Mouse (Mus musculus) cerebellum, adult (tissue): ENCODE results near the gene Csgalnact2.

Experiments
- ATAC-seq: cut with Nextera tagmentation; 2 replicates; pipeline ENCODE4 v1.9.2; 2017; ENCODE audit warnings: mild to moderate bottlenecking, moderate library complexity, mixed read lengths; ENCODE audit not compliant: insufficient number of reproducible peaks, low FRiP score, low TSS enrichment

Gene Csgalnact2

GRCm38 (mm10) chr6:118138731-118139709, at the start of gene Csgalnact2:
Gene Csgalnact2 (minus strand): TSS chr6:118139140.
- ATAC-seq: peak; percentile 98

- no peak for ATAC-seq
These were observed 49.7 kb upstream of the Csgalnact2 start for GRCm38 (mm10) chr6:118188599-118188998.

- no peak for ATAC-seq
These were observed 48.3 kb upstream of the Csgalnact2 start for GRCm38 (mm10) chr6:118187285-118187641.

- ATAC-seq: no peak
These were observed 47.8 kb upstream of the Csgalnact2 start for GRCm38 (mm10) chr6:118186620-118187284.

GRCm38 (mm10) chr6:118184126-118184525, 45.2 kb upstream of the Csgalnact2 start:
- ATAC-seq: no peak

GRCm38 (mm10) chr6:118180085-118180423, 41.1 kb upstream of the Csgalnact2 start:
- ATAC-seq: no peak

GRCm38 (mm10) chr6:118179316-118180084, 40.6 kb upstream of the Csgalnact2 start:
- ATAC-seq: peak; percentile 81

GRCm38 (mm10) chr6:118173975-118174328, 35.0 kb upstream of the Csgalnact2 start:
- ATAC-seq: no peak

- no peak for ATAC-seq
These were observed 34.5 kb upstream of the Csgalnact2 start for GRCm38 (mm10) chr6:118173251-118173974.

- no peak for ATAC-seq
These were observed 32.4 kb upstream of the Csgalnact2 start for GRCm38 (mm10) chr6:118171386-118171785.

GRCm38 (mm10) chr6:118168106-118168505, 29.2 kb upstream of the Csgalnact2 start:
- no peak for ATAC-seq

- no peak for ATAC-seq
These were observed 28.1 kb upstream of the Csgalnact2 start for GRCm38 (mm10) chr6:118167013-118167412.

GRCm38 (mm10) chr6:118165516-118165915, 26.6 kb upstream of the Csgalnact2 start:
- ATAC-seq: no peak

- ATAC-seq: no peak
These were observed 25.8 kb upstream of the Csgalnact2 start for GRCm38 (mm10) chr6:118164691-118165090.

GRCm38 (mm10) chr6:118163086-118163485, 24.1 kb upstream of the Csgalnact2 start:
- ATAC-seq: no peak

GRCm38 (mm10) chr6:118162457-118163082, 23.6 kb upstream of the Csgalnact2 start:
- no peak for ATAC-seq

GRCm38 (mm10) chr6:118153091-118153490, 14.2 kb upstream of the Csgalnact2 start:
- ATAC-seq: no peak

- no peak for ATAC-seq
These were observed 12.0 kb upstream of the Csgalnact2 start for GRCm38 (mm10) chr6:118150988-118151387.

GRCm38 (mm10) chr6:118150538-118150937, 11.6 kb upstream of the Csgalnact2 start:
- no peak for ATAC-seq

GRCm38 (mm10) chr6:118150128-118150527, 11.2 kb upstream of the Csgalnact2 start:
- no peak for ATAC-seq
